Mouse (Mus musculus): ENCODE results near the gene Izumo4. TPM values are rescaled to one million over a fixed set of nuclear protein-coding genes. Genes with fewer than 3 reads are reported as not detected.
A peak's percentile ranks its signal among the peaks of the same experiment; 100 is the strongest.

Izumo4 gene
- polyA plus RNA-seq, 1 experiment, result 33.3 TPM

GRCm38 (mm10) chr10:80665981-80666733 is 35.8 kb upstream of the Izumo4 start:
- no peak for TF ChIP-seq CTCF (IDR thresholded peaks at IDR 0.05; ENCODE audit: control insufficient read depth, insufficient read depth, low read length)
- Histone ChIP-seq H3K4me3 (replicated peaks; ENCODE audit: control insufficient read depth, low read depth, low read length) (no peak overlapping the region), H3K4me1 (ENCODE audit: control insufficient read depth, insufficient read depth, low read length) (peaks cover 6% of the 10 kb centered on the region), H3K27ac (ENCODE audit: control insufficient read depth, insufficient read depth, low read depth, low read length, poor library complexity) (peak overlapping the region; percentile 60; the same call in 1 of the 2 replicates)
- WGBS, result 27% methylated on average over 10 of the region's 10 CpGs

- TF ChIP-seq CTCF (IDR thresholded peaks at IDR 0.05; ENCODE audit: control insufficient read depth, insufficient read depth, low read length), result no peak
- TF ChIP-seq POLR2A (IDR thresholded peaks at IDR 0.05; ENCODE audit: borderline replicate concordance, control insufficient read depth, low read depth, low read length), result no peak
- WGBS, result 92% methylated on average over 19 of the region's 19 CpGs
- H3K4me1 ChIP-seq (ENCODE audit: control insufficient read depth, insufficient read depth, low read length), result peaks cover 6% of the 10 kb centered on the region
- H3K4me3 ChIP-seq (replicated peaks; ENCODE audit: control insufficient read depth, low read depth, low read length), result no peak overlapping the region
- no peak overlapping the region for H3K27ac ChIP-seq (ENCODE audit: control insufficient read depth, insufficient read depth, low read depth, low read length, poor library complexity)
These were observed 35.1 kb upstream of the Izumo4 start for GRCm38 (mm10) chr10:80666837-80667412.

- TF ChIP-seq CTCF (IDR thresholded peaks at IDR 0.05; ENCODE audit: control insufficient read depth, insufficient read depth, low read length), result no peak
- no peak for TF ChIP-seq POLR2A (IDR thresholded peaks at IDR 0.05; ENCODE audit: borderline replicate concordance, control insufficient read depth, low read depth, low read length)
- peak overlapping the region; percentile 5; the same call in 1 of the 2 replicates for H3K27ac ChIP-seq (ENCODE audit: control insufficient read depth, insufficient read depth, low read depth, low read length, poor library complexity)
- peaks cover 4% of the 10 kb centered on the region; the same call in 1 of the 2 replicates for H3K4me1 ChIP-seq (ENCODE audit: control insufficient read depth, insufficient read depth, low read length)
- H3K4me3 ChIP-seq (replicated peaks; ENCODE audit: control insufficient read depth, low read depth, low read length), result no peak overlapping the region
- 82% methylated on average over 11 of the region's 11 CpGs for WGBS
These were observed 33.4 kb upstream of the Izumo4 start for GRCm38 (mm10) chr10:80668614-80669013.

GRCm38 (mm10) chr10:80669018-80669417 is 33.0 kb upstream of the Izumo4 start:
- H3K27ac ChIP-seq (ENCODE audit: control insufficient read depth, insufficient read depth, low read depth, low read length, poor library complexity), result no peak overlapping the region; the same call in 1 of the 2 replicates
- WGBS, result 82% methylated on average over 12 of the region's 12 CpGs
- peaks cover 4% of the 10 kb centered on the region; the same call in 1 of the 2 replicates for H3K4me1 ChIP-seq (ENCODE audit: control insufficient read depth, insufficient read depth, low read length)
- no peak for TF ChIP-seq POLR2A (IDR thresholded peaks at IDR 0.05; ENCODE audit: borderline replicate concordance, control insufficient read depth, low read depth, low read length)
- TF ChIP-seq CTCF (IDR thresholded peaks at IDR 0.05; ENCODE audit: control insufficient read depth, insufficient read depth, low read length), result no peak
- H3K4me3 ChIP-seq (replicated peaks; ENCODE audit: control insufficient read depth, low read depth, low read length), result no peak overlapping the region

- no peak overlapping the region for H3K27ac ChIP-seq (ENCODE audit: control insufficient read depth, insufficient read depth, low read depth, low read length, poor library complexity)
- H3K4me3 ChIP-seq (replicated peaks; ENCODE audit: control insufficient read depth, low read depth, low read length), result no peak overlapping the region
- no peak for TF ChIP-seq POLR2A (IDR thresholded peaks at IDR 0.05; ENCODE audit: borderline replicate concordance, control insufficient read depth, low read depth, low read length)
- no peak for TF ChIP-seq CTCF (IDR thresholded peaks at IDR 0.05; ENCODE audit: control insufficient read depth, insufficient read depth, low read length)
- 91% methylated on average over 7 of the region's 7 CpGs for WGBS
- H3K4me1 ChIP-seq (ENCODE audit: control insufficient read depth, insufficient read depth, low read length), result peaks cover 3% of the 10 kb centered on the region; the same call in 1 of the 2 replicates
These were observed 32.1 kb upstream of the Izumo4 start for GRCm38 (mm10) chr10:80669737-80670485.

- Histone ChIP-seq H3K27ac (ENCODE audit: control insufficient read depth, insufficient read depth, low read depth, low read length, poor library complexity) (no peak overlapping the region), H3K4me3 (replicated peaks; ENCODE audit: control insufficient read depth, low read depth, low read length) (no peak overlapping the region), H3K4me1 (ENCODE audit: control insufficient read depth, insufficient read depth, low read length) (peaks cover 3% of the 10 kb centered on the region; the same call in 1 of the 2 replicates)
- TF ChIP-seq POLR2A (IDR thresholded peaks at IDR 0.05; ENCODE audit: borderline replicate concordance, control insufficient read depth, low read depth, low read length) (no peak), CTCF (IDR thresholded peaks at IDR 0.05; ENCODE audit: control insufficient read depth, insufficient read depth, low read length) (no peak)
- 85% methylated on average over 2 of the region's 2 CpGs for WGBS
These were observed 31.5 kb upstream of the Izumo4 start for GRCm38 (mm10) chr10:80670531-80670930.

- peaks cover 3% of the 10 kb centered on the region; the same call in 1 of the 2 replicates for H3K4me1 ChIP-seq (ENCODE audit: control insufficient read depth, insufficient read depth, low read length)
- TF ChIP-seq POLR2A (IDR thresholded peaks at IDR 0.05; ENCODE audit: borderline replicate concordance, control insufficient read depth, low read depth, low read length) (no peak), CTCF (IDR thresholded peaks at IDR 0.05; ENCODE audit: control insufficient read depth, insufficient read depth, low read length) (no peak)
- H3K4me3 ChIP-seq (replicated peaks; ENCODE audit: control insufficient read depth, low read depth, low read length), result no peak overlapping the region
- H3K27ac ChIP-seq (ENCODE audit: control insufficient read depth, insufficient read depth, low read depth, low read length, poor library complexity), result no peak overlapping the region
- WGBS, result 88% methylated on average over 4 of the region's 4 CpGs
These were observed 30.7 kb upstream of the Izumo4 start for GRCm38 (mm10) chr10:80671251-80671650.
